15 mouse cellular contexts compared by ENCODE assay signal in genomic region chr11:101474298-101474697, GRCm38 (mm10).
"Had no signal": no experiment of that assay in that cellular context is flagged by ENCODE, and none has a peak within 500 bp of the region (broad histone marks: within the 10 kb centered on the region; RNA-seq: fewer than 3 reads in every experiment).

No protein-coding gene starts in this region.

- H3K9me3 ChIP-seq: limb, embryonic 15.5 days; liver, embryonic 12.5 days; neural tube, embryonic 15.5 days had no signal

- H3K4me3 ChIP-seq: limb, embryonic 15.5 days; liver, embryonic 12.5 days; myocyte; neural tube, embryonic 15.5 days had no signal

- ATAC-seq: liver, embryonic 12.5 days had no signal

- H3K27me3 ChIP-seq: neural tube, embryonic 15.5 days had no signal

- H3K36me3 ChIP-seq: limb, embryonic 15.5 days; liver, embryonic 12.5 days had no signal

- H3K9ac ChIP-seq: limb, embryonic 15.5 days; liver, embryonic 12.5 days; neural tube, embryonic 15.5 days had no signal

- H3K27ac ChIP-seq: kidney, postnatal 0 days; limb, embryonic 15.5 days; liver, embryonic 12.5 days; neural tube, embryonic 15.5 days had no signal

- H3K4me2 ChIP-seq: limb, embryonic 15.5 days; liver, embryonic 12.5 days; neural tube, embryonic 15.5 days had no signal

- DNase-seq: kidney, adult 11 months; kidney, adult 9 months; kidney, postnatal 36 days; layer of hippocampus, adult 9-11 months; layer of hippocampus, postnatal 36 days; midbrain, embryonic 14.5 days; right cerebral cortex, postnatal 4 days; spleen, adult 18-20 months; thymus, adult 18-20 months; thymus, postnatal 14 days had no signal
